Mouse (Mus musculus): ENCODE measurements at regions not wholly inside any gene's neighbourhood (a gene's known extent, or its start where the extent isn't known, plus 50 kb on each side); places are given as distances from the start of the nearest gene placed in this dataset.

DNA sequence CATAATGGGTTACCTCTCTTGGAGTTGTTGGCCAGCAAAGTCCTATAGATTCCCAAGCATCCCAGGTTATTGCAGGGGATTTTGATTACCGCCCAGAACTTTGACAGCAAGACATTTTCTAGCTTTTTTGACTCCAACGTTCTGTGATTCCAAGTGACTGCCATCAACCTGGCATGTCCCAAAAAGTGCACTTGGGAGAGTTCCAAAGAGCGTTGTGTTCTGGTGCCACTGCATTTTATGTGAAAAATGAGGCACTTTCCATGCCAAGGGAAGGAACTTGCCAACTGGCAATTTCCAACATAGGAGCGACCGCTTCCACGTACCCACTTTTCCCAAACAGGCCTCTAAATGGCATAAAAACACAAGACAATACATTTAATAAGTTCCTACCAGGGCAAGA, 57.7 kb upstream of the Stxbp5l start:
- Histone ChIP-seq H3K27me3 (ENCODE audit: insufficient read depth, low read length) (no peaks in the 10 kb centered on the region), H3K4me2 (ENCODE audit: low read depth, low read length, poor library complexity, severe bottlenecking) (no peak overlapping the region), H3K27ac (ENCODE audit: low read depth, low read length) (no peak overlapping the region), H3K36me3 (ENCODE audit: insufficient read depth, low read length) (no peaks in the 10 kb centered on the region), H3K4me3 (ENCODE audit: low read depth, low read length) (no peak overlapping the region), H3K4me1 (ENCODE audit: insufficient read depth, low read length) (no peaks in the 10 kb centered on the region), H3K9me3 (ENCODE audit: low read length) (no peaks in the 10 kb centered on the region), H3K9ac (replicated peaks; ENCODE audit: low read length, poor library complexity, severe bottlenecking) (no peak overlapping the region)
- ATAC-seq (ENCODE audit: low FRiP score), result no peak
- DNase-seq (ENCODE audit: low spot score), result peak; percentile 61
- no peak for TF ChIP-seq CTCF (IDR thresholded peaks at IDR 0.05)
- 87% methylated on average over 6 of the region's 6 CpGs for WGBS

DNA sequence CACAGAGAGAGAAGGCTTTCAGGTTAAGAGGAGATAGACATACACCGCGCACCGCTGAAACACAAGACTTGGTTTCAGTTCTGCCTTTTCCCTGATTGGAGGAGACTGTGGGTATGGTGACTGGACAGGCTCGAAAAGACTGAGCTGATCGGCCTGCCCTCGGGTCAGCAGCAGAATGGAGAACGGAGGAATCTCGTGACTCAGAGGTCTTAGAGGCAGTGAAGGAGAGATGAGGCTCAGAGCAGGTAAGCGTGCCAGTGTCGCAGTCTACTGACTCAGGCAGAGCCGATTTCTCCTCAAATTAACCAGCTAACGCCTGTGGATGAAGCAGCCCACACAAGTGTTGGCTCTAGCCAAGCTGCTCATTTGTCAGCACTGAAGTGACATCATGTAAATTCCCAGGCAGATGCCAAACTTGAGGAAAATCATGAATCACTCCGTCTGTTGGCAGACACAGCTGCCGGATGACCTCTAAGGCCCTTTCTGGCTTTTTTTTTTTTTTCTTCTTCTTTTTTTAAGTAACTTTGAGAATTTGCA, 55.9 kb upstream of the Stxbp5l start:
- H3K4me1 ChIP-seq (ENCODE audit: insufficient read depth, low read length), result no peaks in the 10 kb centered on the region
- no peaks in the 10 kb centered on the region for H3K9me3 ChIP-seq (ENCODE audit: low read length)
- TF ChIP-seq CTCF (IDR thresholded peaks at IDR 0.05), result no peak
- ATAC-seq (ENCODE audit: low FRiP score), result no peak
- H3K4me2 ChIP-seq (ENCODE audit: low read depth, low read length, poor library complexity, severe bottlenecking), result no peak overlapping the region
- peak; percentile 46 for DNase-seq (ENCODE audit: low spot score)
- H3K36me3 ChIP-seq (ENCODE audit: insufficient read depth, low read length), result no peaks in the 10 kb centered on the region
- 85% methylated on average over 14 of the region's 14 CpGs for WGBS
- H3K27ac ChIP-seq (ENCODE audit: low read depth, low read length), result no peak overlapping the region
- no peak overlapping the region for H3K9ac ChIP-seq (replicated peaks; ENCODE audit: low read length, poor library complexity, severe bottlenecking)
- H3K4me3 ChIP-seq (ENCODE audit: low read depth, low read length), result no peak overlapping the region
- no peaks in the 10 kb centered on the region for H3K27me3 ChIP-seq (ENCODE audit: insufficient read depth, low read length)
